Mouse (Mus musculus): ENCODE measurements around the gene Il15ra. TPM values are rescaled to one million over a fixed set of nuclear protein-coding genes. Genes with fewer than 3 reads are reported as not detected.

The Il15ra gene
- 6.0 TPM for polyA plus RNA-seq (2015; fragmentation: Illumina TruSeq; extraction: RNeasy Lipid Tissue Mini Kit (QIAGEN cat#74804); ENCODE audit: insufficient read depth, low read depth, low replicate concordance)

DNA sequence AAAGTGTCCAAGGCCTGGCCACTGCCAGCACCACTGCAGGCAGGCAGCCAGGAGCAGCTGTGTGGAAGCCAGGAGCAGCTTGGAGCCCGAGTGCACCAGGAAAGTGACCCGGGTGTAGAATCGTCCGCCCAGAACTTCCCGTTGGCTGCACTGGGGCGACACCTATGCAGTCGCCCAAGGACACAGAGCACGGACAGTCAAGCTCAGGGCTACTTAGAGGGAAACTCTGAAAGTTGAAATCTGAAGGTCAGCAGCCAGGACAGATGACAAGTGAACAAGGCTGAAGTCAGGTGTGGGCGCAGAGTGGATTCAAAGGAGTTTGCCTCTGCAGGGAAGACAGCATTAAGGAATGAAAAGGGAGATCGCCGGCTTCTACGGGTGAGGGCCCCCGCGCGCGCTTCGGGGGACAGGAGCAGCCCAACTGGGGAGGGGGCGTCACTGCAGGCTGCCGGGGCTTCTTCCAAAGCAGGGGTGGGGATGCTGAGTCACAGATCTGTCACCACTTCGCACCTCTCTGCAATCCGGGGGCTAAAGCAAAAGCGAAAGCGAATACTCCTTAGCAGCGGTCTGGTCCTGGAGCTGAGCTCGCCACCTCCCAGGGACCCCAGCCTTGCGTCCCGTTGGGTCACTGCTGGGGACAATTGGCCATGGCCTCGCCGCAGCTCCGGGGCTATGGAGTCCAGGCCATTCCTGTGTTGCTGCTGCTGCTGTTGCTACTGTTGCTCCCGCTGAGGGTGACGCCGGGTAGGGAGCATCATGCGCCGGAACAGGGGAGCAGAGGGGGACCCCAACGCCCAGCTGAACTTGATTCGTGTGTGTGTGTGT lies at the start of gene Il15ra:
Gene Il15ra, plus strand, starts transcription at position 90 of the 825 bp plus-strand sequence.

GRCm38 (mm10) chr2:11777091-11778068 lies 72.3 kb downstream of the Il15ra start, which contains the start of the genes Fbh1 and Ankrd16:
Gene Fbh1, minus strand, starts transcription at chr2:11777582.
Gene Ankrd16, plus strand, starts transcription at chr2:11777876.

Other genes starting within 250 kb of the Il15ra start
- gene Pfkfb3, start 151.2 kb upstream of the Il15ra start, polyA plus RNA-seq (2015; fragmentation: Illumina TruSeq; extraction: RNeasy Lipid Tissue Mini Kit (QIAGEN cat#74804); ENCODE audit: insufficient read depth, low read depth, low replicate concordance) = 4.6 TPM
- gene Rbm17, start 101.1 kb upstream of the Il15ra start, polyA plus RNA-seq (2015; fragmentation: Illumina TruSeq; extraction: RNeasy Lipid Tissue Mini Kit (QIAGEN cat#74804); ENCODE audit: insufficient read depth, low read depth, low replicate concordance) = 38.7 TPM
- gene Gm17490, start 79.0 kb upstream of the Il15ra start, polyA plus RNA-seq (2015; fragmentation: Illumina TruSeq; extraction: RNeasy Lipid Tissue Mini Kit (QIAGEN cat#74804); ENCODE audit: insufficient read depth, low read depth, low replicate concordance) = not detected
- gene Il2ra, start 62.5 kb upstream of the Il15ra start, polyA plus RNA-seq (2015; fragmentation: Illumina TruSeq; extraction: RNeasy Lipid Tissue Mini Kit (QIAGEN cat#74804); ENCODE audit: insufficient read depth, low read depth, low replicate concordance) = 0.30 TPM
- 22.0 TPM for gene Fbh1, start 72.3 kb downstream of the Il15ra start, polyA plus RNA-seq (2015; fragmentation: Illumina TruSeq; extraction: RNeasy Lipid Tissue Mini Kit (QIAGEN cat#74804); ENCODE audit: insufficient read depth, low read depth, low replicate concordance)
- gene Ankrd16, start 72.6 kb downstream of the Il15ra start, polyA plus RNA-seq (2015; fragmentation: Illumina TruSeq; extraction: RNeasy Lipid Tissue Mini Kit (QIAGEN cat#74804); ENCODE audit: insufficient read depth, low read depth, low replicate concordance) = 31.5 TPM